Mouse (Mus musculus) myocyte (in vitro differentiated cells): ENCODE measurements around the gene Pcdh7.

Experiments
- CEBPB ChIP-seq: IDR thresholded peaks from 2 replicates; pipeline ENCODE4 v1.6.1; 2011; ENCODE audit warnings: mild to moderate bottlenecking, moderate library complexity; ENCODE audit not compliant: poor library complexity, insufficient read depth, severe bottlenecking
- POLR2A ChIP-seq: IDR thresholded peaks from one replicate; pipeline ENCODE4 v1.6.1; 2011; ENCODE audit warnings: low read depth, mild to moderate bottlenecking, control low read depth, moderate library complexity; ENCODE audit not compliant: insufficient read length
- REST ChIP-seq: IDR thresholded peaks from one replicate; pipeline ENCODE4 v1.6.1; 2011; ENCODE audit warnings: mild to moderate bottlenecking, control low read depth, moderate library complexity; ENCODE audit not compliant: insufficient read depth, insufficient read length
- TCF12 ChIP-seq: IDR thresholded peaks from one replicate; pipeline ENCODE4 v1.6.1; 2011; ENCODE audit warnings: mild to moderate bottlenecking, control low read depth; ENCODE audit not compliant: poor library complexity, insufficient read depth, severe bottlenecking
- USF1 ChIP-seq: IDR thresholded peaks from one replicate; pipeline ENCODE4 v1.6.1; 2011; ENCODE audit warnings: low read depth, mild to moderate bottlenecking, control low read depth, moderate library complexity

- TF ChIP-seq TCF12 (no peak), REST (no peak), CEBPB (no peak), USF1 (no peak), POLR2A (no peak)
Observed at GRCm38 (mm10) chr5:57733451-57733850, 15.7 kb downstream of the Pcdh7 start.
